Mouse (Mus musculus) gastrocnemius, postnatal 14 days (tissue): Measurements from ENCODE around the gene Cfi. TPM values are rescaled to one million over a fixed set of nuclear protein-coding genes. Genes with fewer than 3 reads are reported as not detected.

Experiments used
- DNase-seq: peaks from one replicate; pipeline ENCODE4 v3.0.0; 2021; ENCODE audit warnings: mixed read lengths
- intact Hi-C: fragments of 180-260 bp; cut with DNase I; formaldehyde crosslinking; loops from one replicate; pipeline ENCODE4 v1.15.1; 2025; ENCODE audit warnings: low total_unique reads
- total RNA-seq, 2 experiments: library from RNA; stranded (reverse); gene quantifications; 2 replicates each; pipeline ENCODE4 v1.2.3; 2021

Gene Cfi
- total RNA-seq, 2 experiments from 2014 or later: not detected

GRCm38 (mm10) chr3:129862592-129862991 lies 26.9 kb downstream of the Cfi start:
- intact Hi-C loops: no loop called here

GRCm38 (mm10) chr3:129863698-129864097 lies 28.0 kb downstream of the Cfi start:
- intact Hi-C loops: no loop called here
- peak; percentile 38 for DNase-seq

More at GRCm38 (mm10) chr3:129862592-129862991, 26.9 kb downstream of the Cfi start:
- no peak for DNase-seq

- intact Hi-C loops: no loop called here
- DNase-seq: no peak
Measured at GRCm38 (mm10) chr3:129877327-129877726, 41.6 kb downstream of the Cfi start.

GRCm38 (mm10) chr3:129878405-129879021 lies 42.8 kb downstream of the Cfi start, which contains the start of gene Pla2g12a:
Gene Pla2g12a, plus strand, starts transcription at chr3:129878606.
- peak; percentile 92 for DNase-seq
- intact Hi-C loops: no loop called here

GRCm38 (mm10) chr3:129879131-129879757 lies 43.6 kb downstream of the Cfi start:
- intact Hi-C loops: no loop called here
- DNase-seq: peak; percentile 11

- DNase-seq: no peak
- intact Hi-C loops: no loop called here
Measured at GRCm38 (mm10) chr3:129879913-129880312, 44.2 kb downstream of the Cfi start.

DNA sequence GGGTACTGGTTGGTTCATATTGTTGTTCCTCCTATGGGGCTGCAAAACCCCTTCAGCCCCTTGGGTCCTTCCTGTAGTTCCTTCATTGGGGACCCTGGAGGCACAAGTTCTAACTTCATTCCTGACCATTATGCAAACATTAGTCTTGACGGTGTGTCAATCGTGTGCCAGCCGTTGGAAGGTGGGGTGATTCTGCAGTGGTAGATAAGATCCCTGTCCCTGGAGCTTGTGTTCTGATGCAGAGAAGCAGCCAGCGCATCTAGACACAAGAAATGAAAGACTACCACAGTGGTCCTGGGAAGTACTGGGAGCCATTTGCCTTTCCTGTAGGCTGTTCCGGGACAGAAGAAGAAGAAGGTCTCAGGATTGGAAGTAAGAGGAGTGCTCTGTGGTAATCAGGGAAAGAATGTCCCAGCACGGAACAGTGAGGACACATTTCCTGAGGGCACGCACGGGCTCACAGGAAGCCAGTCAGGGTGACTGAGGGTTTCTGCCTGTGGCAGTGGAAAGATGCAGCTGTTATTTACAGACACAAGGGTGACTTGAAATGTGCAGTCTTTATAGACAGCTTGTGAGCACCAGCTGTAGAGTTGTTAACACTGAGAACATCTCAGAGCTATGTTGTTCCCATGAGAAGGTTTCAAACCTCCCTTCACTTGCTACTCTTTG lies 45.4 kb downstream of the Cfi start:
- no peak for DNase-seq
- intact Hi-C loops: no loop called here

- DNase-seq: no peak
- intact Hi-C loops: no loop called here
Measured at GRCm38 (mm10) chr3:129885577-129885976, 49.9 kb downstream of the Cfi start.

DNA sequence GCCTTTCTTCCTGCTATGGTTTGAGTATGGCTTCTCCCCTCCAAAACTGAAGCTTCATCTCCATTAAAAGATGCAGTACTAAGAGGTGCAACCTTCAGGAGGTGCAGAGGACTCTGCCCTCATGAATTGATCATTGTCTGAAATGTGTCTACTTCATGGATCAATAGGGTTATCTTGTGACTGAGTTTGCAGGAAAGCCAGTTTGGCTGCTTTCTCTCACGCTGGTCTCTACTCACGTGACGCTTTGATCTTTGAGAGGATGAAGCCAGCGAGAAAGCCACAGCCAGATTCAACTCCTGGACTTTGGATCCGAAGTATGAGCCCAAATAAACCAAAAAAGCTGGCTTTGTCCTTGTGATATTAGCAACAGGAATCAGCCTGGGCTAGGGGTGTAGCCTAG lies 50.7 kb downstream of the Cfi start:
- no peak for DNase-seq
- intact Hi-C loops: no loop called here

DNA sequence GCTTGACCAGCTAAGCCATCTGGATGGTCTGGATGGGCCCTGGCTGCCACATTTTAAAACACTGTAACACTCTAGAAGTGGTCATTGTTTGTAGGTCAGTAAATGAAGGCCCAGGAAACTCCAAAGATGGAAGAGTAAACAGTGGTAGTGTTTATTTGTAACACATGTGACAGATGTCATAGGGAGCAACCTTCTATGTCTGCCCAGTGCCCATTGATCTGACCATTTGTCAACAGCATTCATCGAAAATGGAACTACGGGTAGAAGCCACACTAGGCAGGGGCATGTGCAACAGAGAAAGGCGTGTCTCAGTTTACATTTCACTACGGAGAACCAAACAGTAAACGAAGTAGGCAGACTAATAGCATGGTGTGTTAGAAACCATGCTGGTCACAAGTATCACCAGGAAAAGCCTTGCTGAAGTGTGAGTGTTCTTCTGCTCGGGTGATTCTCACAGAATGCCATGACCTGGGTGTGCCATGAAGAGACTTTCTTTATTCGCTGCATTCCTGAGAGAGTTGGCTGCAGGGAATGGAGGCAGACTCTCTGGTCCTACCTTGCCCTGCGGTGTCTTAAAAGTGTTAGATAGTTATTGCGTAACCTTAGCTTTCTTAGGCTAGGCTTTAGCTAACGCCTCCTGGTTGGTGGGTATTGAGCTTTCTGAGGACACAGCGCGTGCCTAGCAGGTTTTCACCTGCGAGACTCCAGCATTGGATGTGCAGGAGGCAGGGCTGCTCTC lies 52.3 kb downstream of the Cfi start:
- intact Hi-C loops: no loop called here
- DNase-seq: no peak

DNA sequence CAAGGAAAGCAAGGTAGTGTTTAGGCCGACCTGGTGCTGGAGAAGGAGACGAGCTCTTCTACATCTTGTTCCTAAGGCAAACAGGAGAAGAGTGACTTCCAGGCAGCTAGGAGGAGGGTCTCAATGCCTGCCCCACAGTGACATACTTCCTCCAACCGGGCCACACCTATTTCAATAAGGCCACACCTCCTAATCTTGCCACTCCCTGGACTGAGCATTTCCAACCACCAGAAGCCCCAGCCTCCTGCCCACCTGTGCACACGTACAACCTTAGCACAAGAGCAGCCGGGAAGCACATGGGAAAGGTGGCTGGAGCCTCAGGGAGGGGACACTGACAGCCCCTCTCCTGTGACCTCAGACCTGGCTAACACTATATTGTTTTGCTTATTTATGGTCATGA lies 56.3 kb downstream of the Cfi start:
- no peak for DNase-seq
- intact Hi-C loops: no loop called here

DNA sequence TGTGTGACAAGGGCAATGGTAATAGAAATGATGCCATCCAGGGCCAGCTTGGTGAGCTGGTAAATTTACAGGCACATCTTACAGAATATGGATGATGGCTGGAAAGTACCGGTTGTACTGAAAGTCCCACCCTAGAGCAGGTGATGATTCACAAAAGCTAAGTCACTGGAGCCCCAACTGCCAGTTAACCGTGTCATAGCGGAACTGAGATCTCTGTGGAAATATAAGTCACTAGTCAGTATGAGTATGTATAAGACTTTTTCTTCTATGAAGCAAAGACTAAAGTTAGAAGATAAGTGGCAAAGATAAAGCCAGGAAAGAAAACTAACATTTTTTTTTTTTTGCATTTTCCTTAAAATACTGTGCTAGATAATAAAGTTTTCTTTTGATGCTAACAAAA lies 57.5 kb downstream of the Cfi start:
- intact Hi-C loops: no loop called here

DNA sequence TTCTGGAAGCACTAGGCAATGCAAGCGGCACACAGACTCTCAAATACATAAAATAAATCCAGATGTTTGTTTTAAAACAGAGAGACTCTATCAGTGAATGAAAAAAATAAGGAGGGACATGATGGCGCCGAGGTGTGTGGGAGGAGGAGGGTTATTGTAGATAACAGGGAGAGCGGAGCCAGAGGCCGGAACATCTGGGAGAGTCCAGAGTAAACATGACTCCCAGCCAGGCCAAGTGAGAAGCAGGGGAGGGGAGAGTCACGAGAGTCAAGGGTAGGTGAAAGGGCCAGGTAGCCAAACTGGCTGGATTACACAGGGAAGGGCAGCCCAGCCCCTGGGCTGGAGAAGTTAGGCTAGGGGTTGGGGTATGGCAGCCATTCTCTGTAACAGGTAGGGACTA lies 60.9 kb downstream of the Cfi start:
- DNase-seq: no peak
- intact Hi-C loops: no loop called here

More for the DNA sequence above, 57.5 kb downstream of the Cfi start:
- DNase-seq: no peak

GRCm38 (mm10) chr3:129898886-129899285 lies 63.2 kb downstream of the Cfi start:
- intact Hi-C loops: no loop called here
- DNase-seq: no peak

- intact Hi-C loops: no loop called here
Measured at GRCm38 (mm10) chr3:129901271-129901809, 65.7 kb downstream of the Cfi start, which contains the start of gene Casp6. Gene Casp6, plus strand, starts transcription at chr3:129901425.

GRCm38 (mm10) chr3:129903369-129903768 lies 67.7 kb downstream of the Cfi start:
- intact Hi-C loops: no loop called here
- DNase-seq: no peak

More at GRCm38 (mm10) chr3:129901271-129901809, 65.7 kb downstream of the Cfi start, which contains the start of gene Casp6:
- DNase-seq: peak; percentile 84

- intact Hi-C loops: no loop called here
- no peak for DNase-seq
Measured at GRCm38 (mm10) chr3:129903866-129904265, 68.2 kb downstream of the Cfi start.

DNA sequence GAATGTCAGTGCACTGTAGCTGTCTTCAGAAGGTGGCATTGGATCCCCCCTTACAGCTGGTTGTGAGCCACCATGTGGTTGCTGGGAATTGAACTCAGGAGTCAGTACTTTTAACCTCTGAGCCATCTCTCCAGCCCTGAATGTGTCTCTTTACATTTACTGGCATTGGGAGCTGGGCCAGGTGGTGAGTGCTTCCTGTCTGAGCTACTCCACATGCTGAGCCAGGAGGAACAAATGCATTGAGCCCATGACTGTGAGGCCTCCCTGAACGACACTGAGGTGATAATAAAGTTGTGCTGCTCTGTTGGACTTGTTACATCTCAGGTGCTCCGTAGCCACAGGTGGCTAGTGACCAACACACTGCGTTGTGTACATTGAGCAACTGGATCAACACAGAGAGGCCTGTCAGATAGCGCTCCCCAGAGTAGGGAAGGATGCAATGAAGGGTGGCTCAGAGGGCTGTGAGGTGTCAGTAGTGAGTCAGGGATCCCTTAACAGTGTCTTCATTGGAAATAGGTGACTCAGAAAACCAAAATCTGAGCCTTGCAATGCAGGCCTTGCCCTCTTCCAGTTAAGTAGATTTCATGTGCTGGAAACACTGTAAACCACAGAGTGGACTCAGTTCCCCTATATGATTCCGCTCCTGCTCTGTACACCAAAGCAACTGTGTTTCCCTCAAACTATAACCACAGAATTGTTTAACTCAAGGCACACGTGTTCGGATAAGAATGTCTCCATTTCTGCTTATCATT lies 68.9 kb downstream of the Cfi start:
- intact Hi-C loops: no loop called here

DNA sequence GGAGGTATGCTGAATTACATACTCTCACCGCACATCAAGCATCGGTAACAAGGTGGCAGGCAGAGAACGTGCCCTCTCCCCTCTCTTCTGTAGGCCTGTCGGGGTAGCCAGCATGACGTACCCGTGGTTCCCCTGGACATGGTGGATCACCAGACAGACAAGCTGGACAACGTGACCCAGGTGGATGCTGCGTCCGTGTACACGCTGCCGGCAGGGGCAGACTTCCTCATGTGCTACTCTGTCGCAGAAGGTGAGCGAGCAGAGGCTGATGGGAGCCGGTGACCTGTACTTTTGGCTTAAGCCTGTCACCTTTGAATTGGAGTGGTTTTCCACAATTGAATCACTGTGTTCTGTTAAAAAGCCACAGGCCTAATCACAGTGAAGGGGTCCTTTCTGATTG lies 76.3 kb downstream of the Cfi start:
- intact Hi-C loops: no loop called here
- no peak for DNase-seq

More for the DNA sequence above, 68.9 kb downstream of the Cfi start:
- no peak for DNase-seq
